Mouse (Mus musculus) G1E-ER4 (cell line): ENCODE data around the gene Arid1b. TPM values are rescaled to one million over a fixed set of nuclear protein-coding genes. Genes with fewer than 3 reads are reported as not detected.

Experiments used
- GATA1 ChIP-seq: IDR thresholded peaks from one replicate; pipeline ENCODE4 v1.8.0; 2012; ENCODE audit warnings: low read length, inconsistent platforms
- polyA plus RNA-seq: library from polyadenylated mRNA; stranded (reverse); fragments of >175 nt; gene quantifications from 2 replicates; pipeline ENCODE4 v1.2.3, GENCODE M21; 2012

Gene Arid1b
- polyA plus RNA-seq, 1 experiment: 37.7 TPM

- no peak for TF ChIP-seq GATA1
Measured at GRCm38 (mm10) chr17:5302971-5303746, 309.0 kb downstream of the Arid1b start.

GRCm38 (mm10) chr17:5305783-5306477 lies 311.8 kb downstream of the Arid1b start:
- no peak for TF ChIP-seq GATA1

GRCm38 (mm10) chr17:5309930-5310329 lies 315.8 kb downstream of the Arid1b start:
- TF ChIP-seq GATA1: no peak

- no peak for TF ChIP-seq GATA1
Measured at GRCm38 (mm10) chr17:5310425-5310888, 316.3 kb downstream of the Arid1b start.

- no peak for TF ChIP-seq GATA1
Measured at GRCm38 (mm10) chr17:5311062-5311461, 316.9 kb downstream of the Arid1b start.

GRCm38 (mm10) chr17:5312307-5312706 lies 318.2 kb downstream of the Arid1b start:
- no peak for TF ChIP-seq GATA1

- no peak for TF ChIP-seq GATA1
Measured at GRCm38 (mm10) chr17:5314735-5315134, 320.6 kb downstream of the Arid1b start.

- no peak for TF ChIP-seq GATA1
Measured at GRCm38 (mm10) chr17:5316489-5316888, 322.4 kb downstream of the Arid1b start.

- TF ChIP-seq GATA1: no peak
Measured at GRCm38 (mm10) chr17:5321589-5322225, 327.6 kb downstream of the Arid1b start.

GRCm38 (mm10) chr17:5322594-5322993 lies 328.5 kb downstream of the Arid1b start:
- TF ChIP-seq GATA1: no peak

- no peak for TF ChIP-seq GATA1
Measured at GRCm38 (mm10) chr17:5323746-5324145, 329.6 kb downstream of the Arid1b start.

GRCm38 (mm10) chr17:5324236-5324876 lies 330.2 kb downstream of the Arid1b start:
- TF ChIP-seq GATA1: no peak

- no peak for TF ChIP-seq GATA1
Measured at GRCm38 (mm10) chr17:5326689-5327088, 332.6 kb downstream of the Arid1b start.

- TF ChIP-seq GATA1: no peak
Measured at GRCm38 (mm10) chr17:5327480-5328180, 333.5 kb downstream of the Arid1b start.

GRCm38 (mm10) chr17:5329478-5329877 lies 335.3 kb downstream of the Arid1b start:
- no peak for TF ChIP-seq GATA1
